Mouse (Mus musculus): ENCODE measurements around the gene Duox2.

Duox2 gene

GRCm38 (mm10) chr2:122236321-122236720, 61.9 kb downstream of the Duox2 start:
- no peak for DNase-seq (ENCODE audit: low spot score)

- no peak for DNase-seq (ENCODE audit: low spot score)
These were observed 62.8 kb downstream of the Duox2 start for GRCm38 (mm10) chr2:122235425-122235824.

GRCm38 (mm10) chr2:122234611-122235288, 63.5 kb downstream of the Duox2 start, which contains the start of gene Sord:
Gene Sord, plus strand, starts transcription at chr2:122234749.
- DNase-seq (ENCODE audit: low spot score): peak; percentile 85

GRCm38 (mm10) chr2:122233759-122234557, 64.3 kb downstream of the Duox2 start:
- no peak for DNase-seq (ENCODE audit: low spot score)

GRCm38 (mm10) chr2:122233341-122233740, 64.9 kb downstream of the Duox2 start:
- no peak for DNase-seq (ENCODE audit: low spot score)

- no peak for DNase-seq (ENCODE audit: low spot score)
These were observed 66.6 kb downstream of the Duox2 start for GRCm38 (mm10) chr2:122231616-122232015.

- DNase-seq (ENCODE audit: low spot score): no peak
These were observed 67.9 kb downstream of the Duox2 start for GRCm38 (mm10) chr2:122230395-122230794.

All from testis, postnatal 10 days (tissue).